Mouse (Mus musculus): ENCODE measurements around the gene Dnajb13. TPM values are rescaled to one million over a fixed set of nuclear protein-coding genes. Genes with fewer than 3 reads are reported as not detected.
A peak's percentile ranks its signal among the peaks of the same experiment; 100 is the strongest.

Gene Dnajb13
- polyA plus RNA-seq, 1 experiment from 2014 or later = 0.24 TPM

DNA sequence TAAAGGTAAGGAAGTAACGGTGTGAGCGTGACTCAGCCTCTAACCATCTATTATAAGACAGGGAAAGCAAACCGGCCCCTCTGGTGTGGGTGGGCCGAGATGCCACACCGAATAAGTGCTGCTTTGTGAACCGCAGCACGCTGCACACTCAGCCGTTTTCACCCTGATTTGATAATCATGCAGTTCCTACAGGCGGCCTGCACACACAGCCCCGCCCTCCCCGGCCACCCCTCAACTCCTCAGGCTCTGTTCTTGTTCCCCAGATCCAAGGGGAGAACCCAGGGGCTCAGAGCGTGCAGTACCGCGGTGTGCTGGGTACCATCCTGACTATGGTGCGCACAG lies 35.0 kb downstream of the Dnajb13 start:
- WGBS = 65% methylated on average over 15 of the region's 15 CpGs
- Histone ChIP-seq H3K4me1 (no peaks in the 10 kb centered on the region), H3K4me2 (replicated peaks) (no peak overlapping the region), H3K27me3 (no peaks in the 10 kb centered on the region), H3K27ac (no peak overlapping the region), H3K4me3 (no peak overlapping the region), H3K9ac (no peak overlapping the region), H3K9me3 (no peaks in the 10 kb centered on the region), H3K36me3 (no peaks in the 10 kb centered on the region)
- ATAC-seq (ENCODE audit: low FRiP score, low read depth) = no peak

DNA sequence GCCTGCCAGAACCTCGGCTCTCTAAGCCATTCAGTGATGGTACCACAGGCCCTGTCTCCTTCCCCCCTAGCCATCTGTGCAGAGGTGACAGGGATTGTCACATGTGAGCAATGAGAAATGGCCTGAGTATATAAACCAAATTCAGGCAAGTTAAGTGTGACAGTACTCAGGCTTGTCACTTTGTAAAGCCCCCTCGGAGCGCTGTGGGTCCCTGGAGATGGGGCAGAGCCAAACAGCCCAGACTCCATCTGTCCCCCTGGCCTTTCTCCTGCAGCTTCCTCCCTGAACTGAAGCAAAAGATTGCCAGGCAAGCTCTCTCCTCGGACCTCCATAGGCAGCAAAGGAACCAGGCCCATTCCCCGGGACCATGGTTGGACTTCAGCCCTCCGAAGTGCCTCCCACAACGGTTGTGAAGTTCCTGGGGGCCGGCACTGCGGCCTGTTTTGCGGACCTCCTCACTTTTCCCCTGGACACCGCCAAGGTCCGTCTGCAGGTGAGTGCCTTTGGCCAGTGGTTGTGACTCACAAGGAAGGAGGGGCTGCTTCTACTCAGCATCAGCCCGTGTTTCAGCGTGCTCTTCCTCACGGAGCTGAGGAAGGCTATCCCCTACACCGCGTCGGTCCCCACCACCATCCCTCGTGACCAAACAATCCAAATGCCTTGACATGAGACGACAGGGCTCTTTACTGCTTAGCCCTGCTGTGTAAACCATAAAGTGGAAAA lies 35.5 kb downstream of the Dnajb13 start:
- ATAC-seq (ENCODE audit: low FRiP score, low read depth) = no peak
- H3K9me3 ChIP-seq = no peaks in the 10 kb centered on the region
- no peaks in the 10 kb centered on the region for H3K4me1 ChIP-seq
- no peak overlapping the region for H3K4me2 ChIP-seq (replicated peaks)
- H3K27me3 ChIP-seq = no peaks in the 10 kb centered on the region
- H3K36me3 ChIP-seq = no peaks in the 10 kb centered on the region
- no peak overlapping the region for H3K9ac ChIP-seq
- WGBS = 74% methylated on average over 20 of the region's 20 CpGs
- H3K4me3 ChIP-seq = no peak overlapping the region
- H3K27ac ChIP-seq = no peak overlapping the region

DNA sequence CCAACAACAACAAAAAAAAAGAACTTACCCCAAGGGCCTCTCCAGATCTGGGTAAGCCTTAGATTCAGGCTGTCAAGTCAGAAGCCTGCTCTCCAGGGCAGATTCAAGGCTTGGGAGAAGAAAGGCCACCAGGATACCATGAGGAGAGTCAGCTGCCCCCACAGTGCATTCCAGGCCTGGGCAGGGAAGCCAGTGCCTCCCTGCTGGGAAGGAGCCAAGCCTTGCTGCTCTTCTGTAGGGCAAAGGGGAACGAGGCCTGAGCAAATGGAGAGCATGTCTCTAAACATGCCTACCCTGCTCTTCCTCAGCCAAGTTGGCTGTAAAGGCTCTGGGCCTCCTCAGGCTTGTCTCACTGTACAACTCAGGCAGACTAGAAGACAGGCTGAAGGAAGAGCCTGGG lies 40.1 kb downstream of the Dnajb13 start:
- no peaks in the 10 kb centered on the region for H3K4me1 ChIP-seq
- WGBS = 48% methylated on average over 1 of the region's 1 CpGs
- no peak for ATAC-seq (ENCODE audit: low FRiP score, low read depth)
- no peak overlapping the region for H3K27ac ChIP-seq
- no peak overlapping the region for H3K4me3 ChIP-seq
- no peaks in the 10 kb centered on the region for H3K27me3 ChIP-seq
- no peaks in the 10 kb centered on the region for H3K9me3 ChIP-seq
- no peak overlapping the region for H3K4me2 ChIP-seq (replicated peaks)
- no peak overlapping the region for H3K9ac ChIP-seq
- H3K36me3 ChIP-seq = peaks cover 12% of the 10 kb centered on the region

DNA sequence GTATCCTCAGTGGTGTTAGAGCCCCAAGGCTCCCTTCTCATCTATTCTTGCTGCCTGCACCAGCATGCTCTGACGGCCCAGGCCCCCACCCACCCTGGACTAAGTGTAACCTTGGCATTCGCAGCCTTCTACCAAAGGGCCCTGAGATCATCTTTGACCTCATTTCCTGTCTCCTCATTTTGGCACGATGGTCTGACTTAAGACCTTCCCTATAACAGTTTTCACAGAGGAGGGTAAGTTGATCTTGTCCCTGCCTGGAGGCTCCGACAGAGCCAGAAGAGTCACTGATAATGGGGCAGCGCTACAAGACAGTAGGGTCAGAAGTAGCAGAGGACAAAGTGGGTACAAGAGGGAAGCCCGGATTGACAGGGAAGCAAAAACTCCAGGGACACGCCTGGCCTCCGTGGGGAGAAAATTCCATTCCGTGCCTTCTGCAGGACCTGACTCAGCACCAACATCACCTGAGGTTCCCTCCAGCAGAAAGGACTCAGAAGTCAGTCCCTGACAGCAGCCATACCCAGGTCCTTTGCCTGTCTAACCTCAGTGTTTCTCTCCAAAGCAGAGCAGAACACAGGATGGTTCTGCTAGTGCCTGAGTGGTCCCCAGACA lies 40.8 kb downstream of the Dnajb13 start:
- Histone ChIP-seq H3K27ac (no peak overlapping the region), H3K9me3 (no peaks in the 10 kb centered on the region), H3K36me3 (peaks cover 19% of the 10 kb centered on the region), H3K4me3 (no peak overlapping the region), H3K4me2 (replicated peaks) (no peak overlapping the region), H3K27me3 (no peaks in the 10 kb centered on the region), H3K4me1 (no peaks in the 10 kb centered on the region), H3K9ac (no peak overlapping the region)
- WGBS = 86% methylated on average over 9 of the region's 9 CpGs
- ATAC-seq (ENCODE audit: low FRiP score, low read depth) = no peak

DNA sequence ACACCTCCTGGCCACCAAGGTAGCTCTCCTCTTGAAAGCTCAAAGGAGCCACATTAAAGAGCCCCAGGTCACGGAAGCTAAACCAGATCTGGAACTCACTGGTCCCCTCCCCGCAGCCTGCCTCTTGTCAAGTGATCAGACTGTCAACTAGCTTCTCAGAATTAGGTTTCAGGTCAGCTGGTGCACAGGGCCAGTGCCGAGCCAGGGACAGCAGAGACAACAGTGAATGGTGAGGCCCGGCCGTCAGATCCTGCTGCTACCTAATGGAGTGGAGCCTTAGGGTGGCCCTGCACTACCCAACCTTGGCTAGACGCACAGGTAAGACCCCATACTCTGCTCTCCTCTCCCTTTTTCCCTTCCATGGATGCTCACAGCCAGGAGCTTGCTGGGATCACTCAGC lies 42.0 kb downstream of the Dnajb13 start, which contains the start of gene Ucp3:
TSS of gene Ucp3 (plus strand) at position 214 of the 400 bp plus-strand sequence.
- no peak within 1 kb of the TSS for H3K4me3 ChIP-seq
- no peak within 1 kb of the TSS for H3K4me2 ChIP-seq (replicated peaks)
- 85% methylated on average over 6 of the region's 6 CpGs for WGBS
- H3K9ac ChIP-seq = no peak within 1 kb of the TSS
- H3K4me1 ChIP-seq = no peaks in the 10 kb centered on the region
- H3K36me3 ChIP-seq = peaks cover 31% of the 10 kb centered on the region
- H3K27ac ChIP-seq = no peak within 1 kb of the TSS
- no peaks in the 10 kb centered on the region for H3K9me3 ChIP-seq
- no peak for ATAC-seq (ENCODE audit: low FRiP score, low read depth)
- no peaks in the 10 kb centered on the region for H3K27me3 ChIP-seq

DNA sequence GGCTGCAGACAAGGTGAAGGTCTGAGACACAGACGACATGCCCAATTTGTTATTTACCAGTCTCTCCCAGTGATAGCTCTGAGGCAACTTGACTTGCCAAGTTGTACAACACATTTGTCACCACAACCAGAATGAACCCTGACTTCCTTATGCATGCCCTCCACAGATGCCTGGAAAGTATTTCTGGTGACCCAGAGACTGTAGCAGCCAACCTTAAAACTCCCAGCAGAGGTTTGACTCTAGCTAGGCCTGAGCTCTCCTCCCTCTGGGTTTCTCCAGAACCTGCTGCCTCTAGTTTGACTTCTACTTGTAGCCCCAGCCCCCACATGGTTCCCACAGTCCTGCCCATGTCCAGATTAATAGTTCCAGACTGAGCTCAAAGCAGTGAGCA lies 43.4 kb downstream of the Dnajb13 start:
- H3K36me3 ChIP-seq = peaks cover 43% of the 10 kb centered on the region
- no peaks in the 10 kb centered on the region for H3K4me1 ChIP-seq
- ATAC-seq (ENCODE audit: low FRiP score, low read depth) = no peak
- no peak overlapping the region for H3K4me3 ChIP-seq
- H3K27ac ChIP-seq = no peak overlapping the region
- WGBS = 97% methylated on average over 1 of the region's 1 CpGs
- no peak overlapping the region for H3K4me2 ChIP-seq (replicated peaks)
- H3K9ac ChIP-seq = no peak overlapping the region
- no peaks in the 10 kb centered on the region for H3K9me3 ChIP-seq
- H3K27me3 ChIP-seq = no peaks in the 10 kb centered on the region

DNA sequence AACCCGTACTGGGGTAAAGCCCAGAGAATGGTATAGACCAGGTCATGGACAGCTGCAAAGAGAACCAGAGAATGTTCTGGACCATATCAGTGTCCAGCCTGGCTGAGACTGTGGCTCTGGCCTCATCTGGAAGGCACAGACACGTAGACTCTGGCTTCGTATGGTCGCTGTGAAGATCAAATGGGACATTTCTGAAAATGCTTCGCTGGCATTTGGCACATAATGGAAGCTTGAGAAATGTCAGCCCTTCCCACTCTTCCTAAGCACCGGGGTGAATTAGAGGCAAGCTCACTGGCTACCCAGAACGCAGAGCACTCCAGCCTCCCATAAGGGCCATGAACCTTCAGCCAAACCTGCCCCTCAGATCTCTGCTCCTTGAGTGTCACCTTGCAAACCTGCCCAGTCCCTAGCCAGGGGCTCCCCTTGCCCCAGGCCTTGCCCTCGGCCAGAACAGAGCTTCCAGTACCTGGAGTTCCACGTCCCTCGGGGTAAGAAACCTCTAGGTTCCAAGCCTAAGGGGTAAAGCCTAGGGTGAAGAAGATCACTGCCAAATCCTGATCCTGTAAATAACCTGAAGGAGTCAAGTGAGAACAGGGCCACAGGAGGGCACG lies 43.9 kb downstream of the Dnajb13 start:
- Histone ChIP-seq H3K4me3 (no peak overlapping the region), H3K4me1 (peaks cover under 1% of the 10 kb centered on the region; the same call in 1 of the 2 replicates), H3K4me2 (replicated peaks) (no peak overlapping the region), H3K9me3 (no peaks in the 10 kb centered on the region), H3K36me3 (peaks cover 46% of the 10 kb centered on the region), H3K27me3 (no peaks in the 10 kb centered on the region), H3K27ac (no peak overlapping the region), H3K9ac (no peak overlapping the region)
- ATAC-seq (ENCODE audit: low FRiP score, low read depth) = no peak
- WGBS = 88% methylated on average over 11 of the region's 11 CpGs

DNA sequence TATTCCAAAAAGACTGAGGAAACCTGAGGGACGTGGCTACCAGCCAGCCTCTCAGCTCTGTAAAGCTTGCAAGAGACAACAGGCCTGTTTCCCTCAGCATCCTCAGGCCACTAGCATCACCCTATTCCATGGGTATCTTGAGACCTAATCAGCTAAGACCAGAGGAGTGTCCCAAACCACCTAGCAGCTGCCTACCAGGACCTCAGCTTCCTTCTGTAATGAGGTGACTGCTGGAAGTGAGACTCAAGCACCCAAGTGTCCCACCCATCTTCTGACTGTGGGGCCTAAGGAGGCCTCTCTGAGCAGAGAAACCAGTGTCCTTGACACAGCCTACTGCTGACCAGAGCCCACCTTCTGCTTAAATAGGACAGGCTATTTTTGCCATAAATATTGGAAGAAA lies 45.3 kb downstream of the Dnajb13 start:
- Histone ChIP-seq H3K4me1 (peaks cover 10% of the 10 kb centered on the region), H3K9ac (no peak overlapping the region), H3K4me3 (no peak overlapping the region), H3K36me3 (peaks cover 60% of the 10 kb centered on the region), H3K9me3 (no peaks in the 10 kb centered on the region), H3K4me2 (replicated peaks) (no peak overlapping the region), H3K27ac (no peak overlapping the region), H3K27me3 (no peaks in the 10 kb centered on the region)
- ATAC-seq (ENCODE audit: low FRiP score, low read depth) = no peak
- WGBS = 81% methylated on average over 1 of the region's 1 CpGs

DNA sequence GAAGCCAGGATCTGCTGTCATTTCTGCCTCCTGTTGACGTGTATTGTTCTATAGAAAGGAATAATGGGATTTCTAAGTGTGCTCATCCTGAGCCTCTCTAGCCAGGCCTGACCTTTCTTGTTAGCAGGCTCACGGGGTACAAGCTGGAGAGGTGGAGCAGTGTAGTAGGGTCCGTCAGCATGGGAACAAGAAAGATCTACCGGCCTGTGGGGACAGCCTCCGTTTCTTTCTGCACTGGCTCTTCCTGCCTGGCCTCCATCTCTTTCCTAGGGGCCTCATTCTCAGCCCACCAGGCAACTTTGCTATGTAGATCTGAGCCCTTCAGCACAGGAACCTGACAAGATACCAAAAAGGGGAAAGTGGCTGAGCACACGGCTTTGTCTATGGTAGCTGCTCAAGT lies 46.0 kb downstream of the Dnajb13 start:
- Histone ChIP-seq H3K9ac (no peak overlapping the region), H3K27ac (no peak overlapping the region), H3K4me2 (replicated peaks) (no peak overlapping the region), H3K27me3 (no peaks in the 10 kb centered on the region), H3K9me3 (no peaks in the 10 kb centered on the region), H3K36me3 (peaks cover 65% of the 10 kb centered on the region), H3K4me3 (no peak overlapping the region), H3K4me1 (peaks cover 10% of the 10 kb centered on the region)
- 94% methylated on average over 6 of the region's 6 CpGs for WGBS
- ATAC-seq (ENCODE audit: low FRiP score, low read depth) = no peak

DNA sequence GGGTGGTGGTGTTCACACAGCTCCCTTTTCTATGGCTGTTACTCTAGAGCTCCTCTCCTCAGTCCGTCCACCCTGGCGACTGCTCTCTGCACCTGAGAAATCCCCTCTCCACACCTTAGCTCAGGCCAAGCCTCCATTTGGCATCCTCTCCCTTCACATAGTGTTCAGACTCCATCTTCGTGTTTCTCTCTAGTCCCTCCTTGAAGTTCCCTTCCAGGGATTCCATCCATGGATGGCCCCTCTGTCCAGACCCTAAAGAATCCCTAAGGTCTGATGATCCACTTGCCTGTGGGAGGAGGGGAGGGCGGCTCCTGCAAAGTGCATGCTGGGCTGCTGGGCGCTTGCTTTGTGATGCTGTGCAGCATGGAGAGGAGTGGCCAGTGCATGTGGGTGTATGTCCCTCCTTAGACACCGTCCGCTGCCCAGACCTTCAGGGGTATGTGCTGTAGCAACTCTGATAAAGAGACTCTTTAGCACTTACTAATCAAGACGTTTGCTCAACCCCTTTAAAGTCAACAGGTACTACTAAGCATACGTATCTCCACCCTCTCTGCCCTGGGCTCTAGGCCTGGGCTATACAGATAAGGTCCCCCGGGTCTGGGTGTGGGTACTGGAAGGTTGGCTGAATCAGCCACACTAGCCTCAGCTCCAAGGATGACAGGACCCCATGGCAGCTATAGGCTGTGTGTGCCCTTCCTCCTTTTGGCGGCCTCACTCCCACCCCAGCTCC lies 47.8 kb downstream of the Dnajb13 start:
- WGBS = 88% methylated on average over 11 of the region's 11 CpGs
- peaks cover 10% of the 10 kb centered on the region for H3K4me1 ChIP-seq
- H3K9me3 ChIP-seq = no peaks in the 10 kb centered on the region
- no peak overlapping the region for H3K27ac ChIP-seq
- peaks cover 78% of the 10 kb centered on the region for H3K36me3 ChIP-seq
- H3K9ac ChIP-seq = no peak overlapping the region
- no peak for ATAC-seq (ENCODE audit: low FRiP score, low read depth)
- no peak overlapping the region for H3K4me2 ChIP-seq (replicated peaks)
- H3K4me3 ChIP-seq = no peak overlapping the region
- H3K27me3 ChIP-seq = no peaks in the 10 kb centered on the region

DNA sequence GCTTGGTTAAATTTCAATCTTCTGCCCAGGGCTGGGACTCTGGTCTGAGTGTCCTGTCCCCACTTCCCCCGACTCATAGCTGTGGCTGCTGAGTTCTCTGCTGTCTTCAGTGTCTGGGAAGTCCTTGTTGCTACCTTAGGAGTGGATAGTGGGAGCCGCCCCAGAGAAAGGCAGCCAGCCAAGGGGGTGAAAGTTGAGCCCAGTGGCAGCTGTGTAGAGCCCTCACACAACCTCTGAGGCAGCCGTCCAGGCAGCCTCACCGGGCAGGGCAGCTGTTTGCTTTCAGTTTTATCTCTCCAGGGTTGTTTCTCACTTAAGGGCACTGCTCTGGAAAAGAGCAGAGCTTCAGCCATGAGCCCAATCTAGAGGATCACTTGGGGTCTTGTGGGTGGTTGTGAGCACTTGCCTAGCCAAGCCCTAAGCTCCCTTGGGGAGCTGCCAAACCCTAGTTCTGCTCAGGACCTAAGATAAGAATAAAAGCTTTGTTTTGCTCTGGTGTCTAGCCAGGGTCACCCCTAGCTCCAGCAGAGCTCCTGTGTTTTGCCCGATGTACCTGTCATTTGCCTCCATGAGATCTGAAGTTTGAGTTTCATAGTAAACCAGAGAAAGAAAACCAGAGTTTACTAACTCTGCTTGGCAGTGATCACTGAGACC lies 49.0 kb downstream of the Dnajb13 start:
- Histone ChIP-seq H3K27ac (peak overlapping the region; percentile 56; the same call in 1 of the 2 replicates), H3K9me3 (no peaks in the 10 kb centered on the region), H3K4me1 (peaks cover 10% of the 10 kb centered on the region), H3K4me3 (no peak overlapping the region), H3K27me3 (no peaks in the 10 kb centered on the region), H3K36me3 (peaks cover 86% of the 10 kb centered on the region), H3K4me2 (replicated peaks) (peak overlapping the region; percentile 10; the same call in 1 of the 2 replicates), H3K9ac (peak overlapping the region; percentile 1; the same call in 1 of the 2 replicates)
- peak; percentile 71 for ATAC-seq (ENCODE audit: low FRiP score, low read depth)
- WGBS = 63% methylated on average over 5 of the region's 5 CpGs

All from limb, embryonic 13.5 days (tissue).